Mouse (Mus musculus): ENCODE measurements at regions not wholly inside any gene's neighbourhood (a gene's known extent, or its start where the extent isn't known, plus 50 kb on each side); places are given as distances from the start of the nearest gene placed in this dataset.

DNA sequence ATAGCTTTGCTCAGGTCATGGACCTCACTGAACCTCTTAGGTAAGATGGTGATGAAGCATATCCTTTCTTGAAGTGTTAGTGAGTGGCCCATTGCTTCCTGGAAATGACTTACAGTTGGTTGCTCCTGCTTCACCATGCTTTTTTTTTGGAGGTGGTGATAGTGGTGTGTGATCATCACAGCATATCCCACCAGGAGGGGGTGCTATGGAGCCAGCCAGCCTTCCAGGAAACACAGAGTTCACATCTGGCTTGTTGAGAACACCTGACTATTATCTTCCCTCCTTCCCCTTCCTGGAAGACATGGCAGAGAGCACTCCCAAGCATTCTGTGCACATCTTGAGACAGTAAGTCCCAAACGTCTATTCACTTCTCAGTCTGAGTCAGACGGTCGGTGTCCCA, 586.6 kb upstream of the Sall1 start:
- Histone ChIP-seq H3K36me3 (ENCODE audit: control insufficient read depth, insufficient read depth, low read length) (no peaks in the 10 kb centered on the region), H3K27ac (ENCODE audit: insufficient read depth, low read depth, low read length) (no peak overlapping the region), H3K27me3 (ENCODE audit: control insufficient read depth, insufficient read depth, low read length) (no peaks in the 10 kb centered on the region), H3K4me3 (ENCODE audit: low read depth, low read length) (no peak overlapping the region), H3K4me1 (ENCODE audit: control insufficient read depth, insufficient read depth, insufficient read length, low read length) (no peaks in the 10 kb centered on the region)
- 86% methylated on average over 3 of the region's 3 CpGs for WGBS
- TF ChIP-seq POLR2A (IDR thresholded peaks at IDR 0.05; ENCODE audit: low read depth, low read length) (no peak), CTCF (IDR thresholded peaks at IDR 0.05; ENCODE audit: extremely low read depth, insufficient read length, insufficient replicate concordance, low read depth, low read length) (peak; percentile 28; the same call in 1 of the 2 replicates)

DNA sequence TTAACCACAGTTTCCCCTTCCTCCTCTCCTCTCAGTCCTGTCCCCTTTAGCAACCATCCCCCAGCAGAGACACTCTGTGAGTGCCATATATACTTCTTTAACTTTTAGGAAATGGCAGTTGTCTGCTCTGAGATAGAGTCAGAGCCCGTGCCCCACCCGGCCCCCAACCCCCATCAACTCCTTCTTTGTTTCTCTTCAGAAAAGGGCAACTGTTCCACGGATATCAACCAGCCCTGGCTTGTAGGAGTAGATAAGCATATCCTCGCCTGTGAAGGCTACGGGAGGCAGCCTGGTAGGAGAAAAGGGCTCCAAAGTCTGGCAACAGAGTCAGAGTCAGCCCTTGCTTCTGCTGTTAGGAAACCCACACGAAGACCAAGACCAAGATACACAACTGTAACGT, 574.1 kb upstream of the Sall1 start:
- no peak overlapping the region for H3K4me3 ChIP-seq (ENCODE audit: low read depth, low read length)
- no peak overlapping the region for H3K27ac ChIP-seq (ENCODE audit: insufficient read depth, low read depth, low read length)
- H3K27me3 ChIP-seq (ENCODE audit: control insufficient read depth, insufficient read depth, low read length): no peaks in the 10 kb centered on the region
- H3K36me3 ChIP-seq (ENCODE audit: control insufficient read depth, insufficient read depth, low read length): no peaks in the 10 kb centered on the region
- TF ChIP-seq CTCF (IDR thresholded peaks at IDR 0.05; ENCODE audit: extremely low read depth, insufficient read length, insufficient replicate concordance, low read depth, low read length) (no peak), POLR2A (IDR thresholded peaks at IDR 0.05; ENCODE audit: low read depth, low read length) (no peak)
- WGBS: 50% methylated on average over 7 of the region's 7 CpGs
- H3K4me1 ChIP-seq (ENCODE audit: control insufficient read depth, insufficient read depth, insufficient read length, low read length): no peaks in the 10 kb centered on the region

DNA sequence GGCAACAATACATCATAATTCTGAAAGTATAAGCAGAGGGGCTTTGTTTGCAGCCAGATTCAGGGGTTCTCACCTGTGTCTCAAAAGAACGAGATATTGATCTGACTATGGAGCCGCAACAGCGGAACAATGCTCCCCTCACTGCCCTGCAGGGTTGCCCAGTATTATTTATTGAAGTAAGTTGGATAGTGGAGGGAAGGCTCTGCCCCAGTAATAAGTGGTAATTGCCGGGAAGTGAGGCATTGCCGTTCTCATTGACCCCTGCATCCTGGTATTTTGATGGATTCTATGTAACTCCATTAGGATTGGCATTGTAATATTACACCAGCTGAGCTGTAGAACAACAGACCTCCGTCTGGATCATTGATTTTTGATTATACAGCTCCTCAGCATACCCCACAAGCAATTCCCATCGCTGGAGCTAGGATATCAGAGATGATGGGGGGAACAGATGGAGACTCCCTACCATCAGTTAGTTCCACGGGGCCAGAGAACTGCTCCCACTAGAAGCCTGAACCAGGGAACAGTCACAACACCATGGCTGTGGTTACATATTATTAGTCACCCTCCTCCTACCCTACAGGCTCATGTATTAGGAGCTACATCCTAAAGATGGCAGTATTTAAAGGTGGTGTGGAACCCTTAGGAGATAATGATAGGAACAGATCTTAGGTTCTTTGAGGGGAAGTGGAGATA, 572.0 kb upstream of the Sall1 start:
- no peak overlapping the region for H3K27ac ChIP-seq (ENCODE audit: insufficient read depth, low read depth, low read length)
- H3K4me3 ChIP-seq (ENCODE audit: low read depth, low read length): no peak overlapping the region
- H3K4me1 ChIP-seq (ENCODE audit: control insufficient read depth, insufficient read depth, insufficient read length, low read length): no peaks in the 10 kb centered on the region
- H3K36me3 ChIP-seq (ENCODE audit: control insufficient read depth, insufficient read depth, low read length): no peaks in the 10 kb centered on the region
- 69% methylated on average over 8 of the region's 8 CpGs for WGBS
- H3K27me3 ChIP-seq (ENCODE audit: control insufficient read depth, insufficient read depth, low read length): no peaks in the 10 kb centered on the region
- TF ChIP-seq POLR2A (IDR thresholded peaks at IDR 0.05; ENCODE audit: low read depth, low read length) (no peak), CTCF (IDR thresholded peaks at IDR 0.05; ENCODE audit: extremely low read depth, insufficient read length, insufficient replicate concordance, low read depth, low read length) (no peak)

DNA sequence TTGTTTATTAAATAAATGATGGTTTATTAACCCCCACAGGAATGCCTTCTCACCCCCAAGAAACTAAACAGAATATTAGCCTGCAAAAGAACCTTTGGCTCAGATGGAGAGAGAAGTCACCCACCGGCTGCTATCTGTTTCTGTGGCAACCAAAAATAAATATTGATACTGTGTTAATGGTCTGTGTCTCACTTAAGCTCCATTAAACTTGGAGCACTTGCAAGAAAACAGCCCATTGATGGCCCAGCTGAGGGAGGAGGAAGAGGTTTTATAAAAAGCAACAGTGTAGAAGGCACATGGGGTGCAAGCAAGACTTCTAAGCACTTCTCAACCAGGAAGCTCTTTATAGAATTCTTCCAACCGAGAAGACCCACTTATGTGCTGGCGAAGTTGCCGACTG, 565.1 kb upstream of the Sall1 start:
- no peak overlapping the region for H3K4me3 ChIP-seq (ENCODE audit: low read depth, low read length)
- WGBS: 30% methylated on average over 4 of the region's 4 CpGs
- no peaks in the 10 kb centered on the region for H3K36me3 ChIP-seq (ENCODE audit: control insufficient read depth, insufficient read depth, low read length)
- H3K27ac ChIP-seq (ENCODE audit: insufficient read depth, low read depth, low read length): no peak overlapping the region
- no peak for TF ChIP-seq CTCF (IDR thresholded peaks at IDR 0.05; ENCODE audit: extremely low read depth, insufficient read length, insufficient replicate concordance, low read depth, low read length)
- no peak for TF ChIP-seq POLR2A (IDR thresholded peaks at IDR 0.05; ENCODE audit: low read depth, low read length)
- peaks cover 1% of the 10 kb centered on the region; the same call in 1 of the 2 replicates for H3K4me1 ChIP-seq (ENCODE audit: control insufficient read depth, insufficient read depth, insufficient read length, low read length)
- H3K27me3 ChIP-seq (ENCODE audit: control insufficient read depth, insufficient read depth, low read length): no peaks in the 10 kb centered on the region

DNA sequence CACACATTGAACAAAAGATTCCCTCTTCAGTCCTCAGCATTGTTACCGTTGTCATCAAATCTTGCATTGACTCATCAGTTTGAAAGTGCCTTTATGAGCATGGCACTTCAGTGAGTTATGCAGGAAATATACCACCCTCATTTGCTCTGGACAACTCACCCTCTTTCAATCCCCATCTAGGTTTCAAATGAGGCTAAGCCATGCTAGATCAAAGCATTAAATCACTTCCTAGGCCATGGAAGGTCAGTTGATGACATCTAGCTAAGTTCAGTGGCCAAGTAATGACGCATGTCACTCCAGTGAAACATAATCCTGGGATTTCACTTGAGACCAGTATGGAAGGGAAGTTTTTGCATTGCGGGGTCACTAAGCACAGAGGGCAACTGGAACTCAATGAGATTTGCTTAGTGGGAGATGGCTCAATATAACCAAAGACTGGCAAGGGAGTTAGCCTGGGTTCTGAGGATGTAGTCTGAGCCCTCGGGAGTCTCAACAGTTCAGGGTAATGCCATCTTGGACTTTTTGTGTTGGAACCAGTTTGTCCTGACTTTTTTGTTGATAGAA, 562.0 kb upstream of the Sall1 start:
- Histone ChIP-seq H3K4me3 (ENCODE audit: low read depth, low read length) (no peak overlapping the region), H3K27me3 (ENCODE audit: control insufficient read depth, insufficient read depth, low read length) (no peaks in the 10 kb centered on the region), H3K4me1 (ENCODE audit: control insufficient read depth, insufficient read depth, insufficient read length, low read length) (peaks cover 1% of the 10 kb centered on the region; the same call in 1 of the 2 replicates), H3K27ac (ENCODE audit: insufficient read depth, low read depth, low read length) (no peak overlapping the region), H3K36me3 (ENCODE audit: control insufficient read depth, insufficient read depth, low read length) (no peaks in the 10 kb centered on the region)
- TF ChIP-seq POLR2A (IDR thresholded peaks at IDR 0.05; ENCODE audit: low read depth, low read length) (no peak), CTCF (IDR thresholded peaks at IDR 0.05; ENCODE audit: extremely low read depth, insufficient read length, insufficient replicate concordance, low read depth, low read length) (no peak)
- 84% methylated on average over 4 of the region's 4 CpGs for WGBS

DNA sequence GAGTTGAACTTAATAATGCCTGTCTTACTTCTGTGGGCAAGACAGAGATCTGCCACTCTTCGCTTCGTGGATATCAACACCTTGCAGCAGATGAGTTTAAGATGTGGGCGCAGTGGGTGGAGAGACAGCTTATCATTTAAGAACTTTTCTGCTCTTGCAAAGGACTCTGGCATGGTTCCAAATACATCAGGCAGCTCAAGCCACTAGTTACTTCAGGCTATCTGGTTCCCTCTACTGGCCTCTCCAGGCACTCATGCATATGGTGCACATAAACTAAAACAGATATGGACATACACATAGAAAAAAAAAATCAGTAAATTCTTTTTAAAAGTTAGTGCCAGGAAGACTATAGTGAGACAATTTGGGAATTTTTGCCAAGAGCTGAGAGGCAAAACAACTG, 560.5 kb upstream of the Sall1 start:
- Histone ChIP-seq H3K36me3 (ENCODE audit: control insufficient read depth, insufficient read depth, low read length) (no peaks in the 10 kb centered on the region), H3K27ac (ENCODE audit: insufficient read depth, low read depth, low read length) (no peak overlapping the region), H3K4me1 (ENCODE audit: control insufficient read depth, insufficient read depth, insufficient read length, low read length) (peaks cover 1% of the 10 kb centered on the region; the same call in 1 of the 2 replicates), H3K27me3 (ENCODE audit: control insufficient read depth, insufficient read depth, low read length) (no peaks in the 10 kb centered on the region), H3K4me3 (ENCODE audit: low read depth, low read length) (no peak overlapping the region)
- WGBS: 86% methylated on average over 3 of the region's 3 CpGs
- TF ChIP-seq CTCF (IDR thresholded peaks at IDR 0.05; ENCODE audit: extremely low read depth, insufficient read length, insufficient replicate concordance, low read depth, low read length) (no peak), POLR2A (IDR thresholded peaks at IDR 0.05; ENCODE audit: low read depth, low read length) (no peak)

DNA sequence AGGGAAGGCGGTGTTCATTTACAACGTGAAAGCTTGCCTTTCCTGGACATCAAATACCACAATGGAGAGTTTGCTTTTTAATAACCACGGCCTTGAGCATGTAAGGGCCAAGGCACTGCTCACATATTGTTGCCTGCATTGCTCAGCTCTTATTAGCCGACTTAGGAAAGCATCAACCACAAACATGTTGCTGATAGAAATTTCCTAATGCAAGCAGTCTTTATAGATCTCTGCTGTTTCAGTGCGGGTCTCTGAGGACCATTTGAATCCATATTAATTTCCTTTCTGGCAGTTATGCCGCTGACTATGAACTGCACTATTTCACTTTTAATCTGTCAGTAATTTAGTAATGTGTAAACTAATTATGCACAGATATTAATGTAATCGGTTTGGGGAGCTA, 552.4 kb upstream of the Sall1 start:
- 70% methylated on average over 7 of the region's 7 CpGs for WGBS
- TF ChIP-seq CTCF (IDR thresholded peaks at IDR 0.05; ENCODE audit: extremely low read depth, insufficient read length, insufficient replicate concordance, low read depth, low read length) (no peak), POLR2A (IDR thresholded peaks at IDR 0.05; ENCODE audit: low read depth, low read length) (no peak)
- H3K36me3 ChIP-seq (ENCODE audit: control insufficient read depth, insufficient read depth, low read length): no peaks in the 10 kb centered on the region
- H3K4me1 ChIP-seq (ENCODE audit: control insufficient read depth, insufficient read depth, insufficient read length, low read length): no peaks in the 10 kb centered on the region
- no peak overlapping the region for H3K27ac ChIP-seq (ENCODE audit: insufficient read depth, low read depth, low read length)
- H3K4me3 ChIP-seq (ENCODE audit: low read depth, low read length): no peak overlapping the region
- no peaks in the 10 kb centered on the region for H3K27me3 ChIP-seq (ENCODE audit: control insufficient read depth, insufficient read depth, low read length)

Data from small intestine, adult 2 months (tissue).